Mouse (Mus musculus) kidney, embryonic 15.5 days (tissue): ENCODE results near the gene Bola2. TPM values are rescaled to one million over a fixed set of nuclear protein-coding genes. Genes with fewer than 3 reads are reported as not detected.
A peak's percentile ranks its signal among the peaks of the same experiment; 100 is the strongest.

Source experiments
- ATAC-seq: fragments of 200-750 bp; cut with Nextera tagmentation; replicated peaks from 2 replicates; pipeline ENCODE4 v1.8.0; 2017; ENCODE audit warnings: moderate TSS enrichment; ENCODE audit not compliant: low FRiP score
- H3K27ac ChIP-seq: fragments of 300-500 bp; sonication (generic); 2 replicates; pipeline ENCODE4 v1.5.1; 2015; ENCODE audit warnings: mild to moderate bottlenecking, inconsistent platforms
- H3K27me3 ChIP-seq: fragments of 300-500 bp; sonication (generic); 2 replicates; pipeline ENCODE4 v1.6.1; 2015; ENCODE audit warnings: inconsistent platforms
- H3K36me3 ChIP-seq: fragments of 300-500 bp; sonication (generic); 2 replicates; pipeline ENCODE4 v1.6.1; 2015; ENCODE audit warnings: inconsistent platforms
- H3K4me1 ChIP-seq: fragments of 300-500 bp; sonication (generic); 2 replicates; pipeline ENCODE4 v1.6.1; 2015; ENCODE audit warnings: inconsistent platforms
- H3K4me2 ChIP-seq: fragments of 300-500 bp; sonication (generic); 2 replicates; pipeline ENCODE4 v1.6.1; 2015; ENCODE audit warnings: moderate library complexity, mild to moderate bottlenecking, inconsistent platforms
- H3K4me3 ChIP-seq: fragments of 300-500 bp; sonication (generic); replicated peaks from 2 replicates; pipeline ENCODE4 v1.5.1; 2015; ENCODE audit warnings: mild to moderate bottlenecking, inconsistent platforms
- H3K9ac ChIP-seq: fragments of 300-500 bp; sonication (generic); 2 replicates; pipeline ENCODE4 v1.6.1; 2015; ENCODE audit warnings: mild to moderate bottlenecking, inconsistent platforms
- H3K9me3 ChIP-seq: fragments of 300-500 bp; sonication (generic); replicated peaks from 2 replicates; pipeline ENCODE4 v1.6.1; 2016; ENCODE audit warnings: inconsistent platforms
- WGBS: fragments of 180-500 bp; shearing (Covaris S2); methylation state at CpG from one replicate; pipeline ENCODE4 v1.1.7; 2015; ENCODE audit warnings: mixed read lengths; 5-methylcytosine and 5-hydroxymethylcytosine counted together
- polyA plus RNA-seq: library from polyadenylated mRNA; unstranded; fragments of >200 nt; fragmentation: Nextera tagmentation; extraction: Ambion mirVana; gene quantifications from 2 replicates; pipeline ENCODE4 v1.2.1, GENCODE M21; 2015

Gene Bola2
- polyA plus RNA-seq, 1 experiment from 2014 or later: 144 TPM

GRCm38 (mm10) chr7:126691676-126692075, 3.5 kb upstream of the Bola2 start:
- H3K27me3 ChIP-seq: no peaks in the 10 kb centered on the region
- H3K9ac ChIP-seq: no peak overlapping the region
- H3K36me3 ChIP-seq: peaks cover 27% of the 10 kb centered on the region
- H3K27ac ChIP-seq: no peak overlapping the region
- no peak for ATAC-seq
- WGBS: 80% methylated on average over 5 of the region's 5 CpGs
- H3K4me3 ChIP-seq: no peak overlapping the region
- H3K4me2 ChIP-seq: no peak overlapping the region
- peaks cover 18% of the 10 kb centered on the region for H3K4me1 ChIP-seq
- no peaks in the 10 kb centered on the region for H3K9me3 ChIP-seq

DNA sequence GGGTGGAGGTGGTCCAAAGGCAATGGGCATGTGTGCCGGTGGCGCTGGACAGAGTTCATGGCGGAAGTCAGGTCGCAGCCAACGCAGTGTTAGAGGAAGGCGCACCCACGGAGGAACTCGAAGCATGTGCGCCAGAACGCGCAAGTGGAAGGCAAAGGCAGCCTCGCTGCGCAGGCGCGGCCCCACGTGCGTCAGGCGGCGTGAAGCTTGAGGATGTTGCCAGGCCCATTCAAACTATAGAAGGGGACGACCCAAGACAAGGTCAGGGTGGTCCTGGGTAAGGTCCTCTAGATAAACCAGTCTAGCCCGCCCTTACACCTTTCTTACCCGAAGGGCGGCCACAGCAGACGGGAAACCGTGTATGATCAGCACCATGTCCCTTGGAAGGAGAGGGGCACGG, 2.8 kb upstream of the Bola2 start:
- H3K9me3 ChIP-seq: no peaks in the 10 kb centered on the region
- peaks cover 25% of the 10 kb centered on the region for H3K4me1 ChIP-seq
- H3K27me3 ChIP-seq: no peaks in the 10 kb centered on the region
- peaks cover 30% of the 10 kb centered on the region for H3K36me3 ChIP-seq
- H3K4me2 ChIP-seq: no peak overlapping the region
- no peak overlapping the region for H3K27ac ChIP-seq
- no peak overlapping the region for H3K4me3 ChIP-seq
- no peak for ATAC-seq
- 95% methylated on average over 26 of the region's 26 CpGs for WGBS
- no peak overlapping the region for H3K9ac ChIP-seq

- Histone ChIP-seq H3K4me2 (no peak overlapping the region), H3K4me1 (peaks cover 25% of the 10 kb centered on the region), H3K36me3 (peaks cover 35% of the 10 kb centered on the region), H3K27ac (no peak overlapping the region), H3K9ac (no peak overlapping the region), H3K27me3 (no peaks in the 10 kb centered on the region), H3K4me3 (no peak overlapping the region), H3K9me3 (no peaks in the 10 kb centered on the region)
- WGBS: 38% methylated on average over 3 of the region's 3 CpGs
- no peak for ATAC-seq
These were observed 1.9 kb upstream of the Bola2 start for GRCm38 (mm10) chr7:126693256-126693655.

DNA sequence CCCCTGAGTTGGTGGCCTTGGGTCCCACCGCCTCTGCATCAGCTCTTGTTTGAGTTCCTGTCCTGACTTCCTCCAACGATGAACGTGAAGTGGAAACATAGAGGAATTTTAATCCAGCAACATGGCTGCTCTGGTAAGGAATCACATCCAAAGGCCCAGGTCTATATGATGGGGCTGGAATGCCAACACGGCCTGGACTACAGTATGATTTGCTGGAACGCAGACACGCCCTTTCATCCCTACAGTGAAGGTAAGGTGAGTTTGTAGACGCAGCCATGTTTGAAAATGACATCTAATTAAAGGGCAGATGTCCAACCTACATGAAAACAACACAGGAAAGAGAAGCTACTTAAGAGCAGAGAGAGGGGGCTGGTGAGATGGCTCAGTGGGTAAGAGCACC, 1.4 kb upstream of the Bola2 start:
- Histone ChIP-seq H3K9ac (no peak overlapping the region), H3K4me2 (no peak overlapping the region)

DNA sequence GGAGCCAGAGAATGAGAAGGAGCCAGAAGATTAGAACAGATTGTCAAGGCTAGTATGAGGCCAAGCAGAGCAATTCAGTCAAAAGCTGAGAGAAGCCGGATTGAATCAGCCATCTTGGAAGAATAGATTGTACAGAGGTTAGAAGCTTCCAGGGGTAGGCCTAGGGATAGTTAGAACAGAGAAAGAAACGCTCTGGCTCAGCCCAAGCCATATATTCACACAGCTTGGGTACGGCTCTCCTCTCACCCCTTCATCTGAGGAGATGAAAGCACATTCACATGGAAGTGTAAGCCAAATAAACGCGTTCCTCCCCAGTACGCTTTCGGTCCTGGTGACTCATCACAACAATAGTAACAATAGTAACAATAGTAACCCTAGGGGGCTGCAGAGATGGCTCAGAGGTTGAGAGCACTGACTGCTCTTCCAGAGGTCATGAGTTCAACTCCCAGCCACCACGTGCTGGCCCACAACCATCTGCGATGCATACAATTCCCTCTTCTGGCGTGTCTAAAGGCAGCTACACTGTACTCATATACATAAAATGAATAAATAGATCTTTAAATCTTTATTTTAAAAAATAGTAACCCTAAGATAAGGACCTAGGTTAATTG, 655 bp upstream of the Bola2 start:
- H3K36me3 ChIP-seq: peaks cover 40% of the 10 kb centered on the region
- peak overlapping the region; percentile 90 for H3K4me2 ChIP-seq
- H3K27ac ChIP-seq: peak overlapping the region; percentile 98
- peak overlapping the region; percentile 85 for H3K9ac ChIP-seq
- no peaks in the 10 kb centered on the region for H3K9me3 ChIP-seq
- peaks cover 25% of the 10 kb centered on the region for H3K4me1 ChIP-seq
- H3K27me3 ChIP-seq: no peaks in the 10 kb centered on the region
- no peak for ATAC-seq
- 21% methylated on average over 10 of the region's 10 CpGs for WGBS
- peak overlapping the region; percentile 93 for H3K4me3 ChIP-seq

More for the DNA sequence above, 1.4 kb upstream of the Bola2 start:
- Histone ChIP-seq H3K27me3 (no peaks in the 10 kb centered on the region), H3K4me3 (no peak overlapping the region), H3K9me3 (no peaks in the 10 kb centered on the region), H3K27ac (no peak overlapping the region), H3K4me1 (peaks cover 25% of the 10 kb centered on the region), H3K36me3 (peaks cover 35% of the 10 kb centered on the region)
- ATAC-seq: no peak
- 87% methylated on average over 7 of the region's 7 CpGs for WGBS

- WGBS: 0% methylated on average over 40 of the region's 40 CpGs
These were observed 518 bp downstream of the Bola2 start, which contains the start of gene Slx1b for GRCm38 (mm10) chr7:126695631-126696207. Gene Slx1b, minus strand, starts transcription at chr7:126695784.

DNA sequence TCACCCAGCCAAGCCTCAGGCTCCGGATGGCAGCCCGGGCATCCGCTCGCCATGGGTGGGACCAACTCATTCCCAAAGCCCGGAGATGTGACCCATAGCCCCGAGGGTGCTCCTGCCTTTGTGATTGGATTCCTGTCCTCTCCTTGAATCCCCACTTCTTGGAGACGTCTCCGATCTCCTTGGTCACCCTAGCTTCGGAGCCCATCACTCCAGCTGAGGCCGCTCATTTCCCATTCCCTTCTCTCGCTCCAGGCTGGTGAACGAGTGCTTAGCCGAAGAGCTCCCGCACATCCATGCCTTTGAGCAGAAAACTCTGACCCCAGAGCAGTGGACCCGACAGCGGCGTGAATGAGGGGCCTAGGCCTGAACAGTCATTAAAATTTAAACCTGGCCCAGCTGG, 1.1 kb downstream of the Bola2 start:
- H3K9ac ChIP-seq: peak overlapping the region; percentile 76
- no peak; the same call in 1 of the 2 replicates for ATAC-seq
- peaks cover 31% of the 10 kb centered on the region for H3K36me3 ChIP-seq
- H3K9me3 ChIP-seq: no peaks in the 10 kb centered on the region
- peaks cover 31% of the 10 kb centered on the region for H3K4me1 ChIP-seq
- peak overlapping the region; percentile 90 for H3K4me2 ChIP-seq
- peak overlapping the region; percentile 93 for H3K4me3 ChIP-seq
- 3% methylated on average over 17 of the region's 17 CpGs for WGBS
- H3K27me3 ChIP-seq: no peaks in the 10 kb centered on the region
- peak overlapping the region; percentile 98 for H3K27ac ChIP-seq

More at GRCm38 (mm10) chr7:126695631-126696207, 518 bp downstream of the Bola2 start, which contains the start of gene Slx1b:
- Histone ChIP-seq H3K4me2 (peak within 1 kb of the TSS; percentile 90), H3K36me3 (peaks cover 37% of the 10 kb centered on the region), H3K27ac (peak within 1 kb of the TSS; percentile 98), H3K27me3 (no peaks in the 10 kb centered on the region), H3K4me3 (peak within 1 kb of the TSS; percentile 93), H3K9ac (peak within 1 kb of the TSS; percentile 85), H3K4me1 (peaks cover 25% of the 10 kb centered on the region), H3K9me3 (no peaks in the 10 kb centered on the region)
- ATAC-seq: peak; percentile 97

DNA sequence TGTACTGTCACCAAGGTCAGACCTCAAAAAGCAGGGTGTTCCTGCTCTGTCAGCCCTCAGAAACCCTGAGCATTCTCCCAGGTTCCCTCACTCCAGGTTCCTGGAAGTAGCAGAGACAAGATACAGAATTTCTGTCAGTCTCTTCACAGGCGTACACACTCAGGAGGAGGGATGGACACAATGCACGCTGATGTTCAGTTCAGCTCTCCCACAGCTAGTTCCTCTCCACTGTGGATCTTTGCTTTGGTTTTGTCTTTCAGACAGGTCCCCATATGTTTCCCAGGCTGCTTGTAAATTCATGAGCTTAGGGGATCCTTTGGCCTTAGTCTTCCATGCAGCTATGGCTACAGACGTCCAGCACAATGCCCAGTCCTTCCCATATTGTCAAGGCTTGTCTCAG, 1.7 kb downstream of the Bola2 start:
- 73% methylated on average over 3 of the region's 3 CpGs for WGBS
- H3K4me1 ChIP-seq: peaks cover 34% of the 10 kb centered on the region
- peak overlapping the region; percentile 76; the same call in 1 of the 2 replicates for H3K9ac ChIP-seq
- 0 out of 2 replicates have a peak, but pooled peaks cover 2% of the 10 kb centered on the region for H3K27me3 ChIP-seq
- peak overlapping the region; percentile 90 for H3K4me2 ChIP-seq
- H3K9me3 ChIP-seq: no peaks in the 10 kb centered on the region
- H3K36me3 ChIP-seq: peaks cover 26% of the 10 kb centered on the region
- no peak overlapping the region for H3K27ac ChIP-seq
- ATAC-seq: no peak
- peak overlapping the region; percentile 93 for H3K4me3 ChIP-seq

DNA sequence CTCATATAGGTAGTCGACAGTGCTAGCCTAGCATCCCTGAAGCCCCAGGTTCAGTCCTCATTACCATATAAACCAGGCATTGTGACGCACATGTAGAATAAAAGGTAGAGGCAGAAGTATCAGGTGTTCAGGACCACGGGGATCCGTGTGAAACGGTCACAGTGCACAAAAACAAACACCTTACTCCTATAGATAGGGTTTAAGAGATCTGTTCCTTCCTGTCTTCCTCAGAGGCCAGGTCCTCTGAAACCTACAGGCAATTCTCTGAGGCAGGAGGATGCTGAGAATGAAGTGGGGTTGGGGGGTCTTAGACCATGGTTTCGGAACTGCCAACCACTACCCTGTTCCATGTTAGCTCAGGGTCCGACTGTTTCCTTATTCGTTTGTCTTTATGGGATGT, 2.6 kb downstream of the Bola2 start:
- Histone ChIP-seq H3K27me3 (peaks cover 11% of the 10 kb centered on the region; the same call in 1 of the 2 replicates), H3K4me2 (no peak overlapping the region), H3K4me3 (no peak overlapping the region), H3K9ac (no peak overlapping the region), H3K9me3 (no peaks in the 10 kb centered on the region), H3K4me1 (peaks cover 34% of the 10 kb centered on the region), H3K36me3 (peaks cover 17% of the 10 kb centered on the region; the same call in 1 of the 2 replicates), H3K27ac (no peak overlapping the region)
- WGBS: 96% methylated on average over 8 of the region's 8 CpGs
- ATAC-seq: no peak

GRCm38 (mm10) chr7:126700063-126701015, 5.1 kb downstream of the Bola2 start:
- H3K4me1 ChIP-seq: peaks cover 38% of the 10 kb centered on the region
- no peak overlapping the region for H3K4me2 ChIP-seq
- WGBS: 82% methylated on average over 25 of the region's 25 CpGs
- no peaks in the 10 kb centered on the region for H3K9me3 ChIP-seq
- no peak overlapping the region for H3K9ac ChIP-seq
- H3K27ac ChIP-seq: no peak overlapping the region
- no peak overlapping the region for H3K4me3 ChIP-seq
- peaks cover 35% of the 10 kb centered on the region for H3K27me3 ChIP-seq
- ATAC-seq: no peak
- H3K36me3 ChIP-seq: peaks cover 17% of the 10 kb centered on the region; the same call in 1 of the 2 replicates

DNA sequence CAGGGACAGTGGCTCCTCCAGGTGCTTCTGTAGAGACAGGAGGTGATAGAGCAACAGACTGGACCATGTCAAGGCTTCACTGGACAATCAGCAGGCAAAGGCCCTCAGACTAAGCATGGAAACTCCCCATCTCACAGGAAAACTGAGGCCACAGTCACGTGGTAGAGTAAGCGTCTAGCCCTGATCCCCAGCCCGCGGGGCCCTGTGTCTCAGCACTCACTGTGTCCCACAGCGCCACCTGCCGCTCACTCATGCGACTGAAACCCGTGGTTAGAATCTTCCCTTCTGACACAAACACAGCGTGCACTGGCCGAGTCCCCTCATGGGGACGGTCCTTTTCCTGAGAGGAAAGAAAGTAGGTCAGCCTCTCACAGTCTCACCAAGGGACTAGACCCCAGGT, 5.9 kb downstream of the Bola2 start:
- Histone ChIP-seq H3K27ac (no peak overlapping the region), H3K4me1 (peaks cover 38% of the 10 kb centered on the region), H3K36me3 (peaks cover 17% of the 10 kb centered on the region; the same call in 1 of the 2 replicates), H3K4me3 (no peak overlapping the region), H3K27me3 (peaks cover 43% of the 10 kb centered on the region), H3K9me3 (no peaks in the 10 kb centered on the region), H3K9ac (0 out of 2 replicates have a peak overlapping the region, but pooled peaks have one; percentile 14), H3K4me2 (peak overlapping the region; percentile 39)
- ATAC-seq: peak; percentile 24; the same call in 1 of the 2 replicates
- 6% methylated on average over 11 of the region's 11 CpGs for WGBS
